Mouse (Mus musculus) spleen, postnatal 4 days (tissue): ENCODE measurements at regions not wholly inside any gene's neighbourhood (a gene's known extent, or its start where the extent isn't known, plus 50 kb on each side); places are given as distances from the start of the nearest gene placed in this dataset.

Source experiments
- DNase-seq, 2 experiments: peaks; one replicate each; pipeline ENCODE4 v3.0.0; 2022; ENCODE audit warnings: low spot score in 2 of 2

DNA sequence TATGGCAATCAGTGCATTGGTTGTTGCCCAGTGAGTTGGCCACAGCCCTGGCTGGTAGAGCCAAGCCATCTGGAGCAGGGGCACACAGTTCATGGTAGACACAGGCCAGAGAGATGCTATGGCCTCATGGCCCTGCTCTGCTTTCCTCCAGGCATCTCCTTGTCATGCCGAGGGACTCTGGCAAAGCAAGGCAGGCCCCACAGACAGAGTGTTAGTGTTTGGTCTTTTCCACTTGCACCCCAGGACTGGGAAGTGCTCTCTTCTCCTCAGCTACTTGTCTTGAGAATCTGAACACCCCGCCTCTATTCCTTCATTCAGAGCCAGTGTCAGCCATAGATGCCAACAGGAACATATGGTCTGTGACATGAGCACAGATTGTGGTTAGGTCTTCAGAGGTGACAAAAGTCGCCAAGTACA lies 148.1 kb upstream of the Pgrmc2 start:
- no peak for DNase-seq

DNA sequence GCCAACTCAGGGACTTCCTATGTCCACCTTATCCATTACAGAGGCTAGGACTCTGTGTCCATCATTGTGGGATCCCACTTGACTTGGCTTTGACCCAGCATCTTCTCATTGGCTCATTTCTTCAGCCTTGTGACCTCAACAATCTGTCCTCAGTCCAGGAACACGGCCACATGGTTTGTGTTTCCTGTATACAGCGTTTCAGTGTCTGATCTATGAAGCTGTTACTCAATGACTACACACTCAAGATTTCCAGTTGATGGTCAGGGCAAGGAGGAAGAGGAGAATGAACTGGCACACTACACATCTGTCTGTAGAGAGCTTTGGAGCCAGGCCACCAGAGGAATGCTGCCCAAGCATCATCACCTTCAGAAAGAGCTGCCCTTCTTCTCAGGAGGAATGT lies 146.6 kb upstream of the Pgrmc2 start:
- no peak for DNase-seq

DNA sequence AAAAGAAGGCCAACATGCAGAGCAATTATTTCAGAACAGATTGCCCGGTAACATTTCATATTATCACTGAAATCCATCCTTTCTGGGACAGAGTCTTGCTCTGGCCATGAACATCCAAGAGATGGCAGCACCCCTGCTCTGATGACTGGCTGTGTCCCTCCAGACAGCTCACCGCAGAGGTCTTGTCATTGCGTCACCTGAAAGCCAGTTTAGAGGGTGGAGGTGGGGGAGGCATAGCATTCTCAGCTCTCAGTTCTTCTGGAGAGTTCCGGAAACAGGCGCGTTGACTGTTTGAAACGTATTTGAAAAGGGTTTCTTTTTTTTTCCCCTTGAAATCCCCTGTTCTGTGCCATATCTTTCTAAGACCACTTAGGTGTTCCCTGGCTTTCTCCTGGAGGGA lies 145.7 kb upstream of the Pgrmc2 start:
- DNase-seq, result no peak

DNA sequence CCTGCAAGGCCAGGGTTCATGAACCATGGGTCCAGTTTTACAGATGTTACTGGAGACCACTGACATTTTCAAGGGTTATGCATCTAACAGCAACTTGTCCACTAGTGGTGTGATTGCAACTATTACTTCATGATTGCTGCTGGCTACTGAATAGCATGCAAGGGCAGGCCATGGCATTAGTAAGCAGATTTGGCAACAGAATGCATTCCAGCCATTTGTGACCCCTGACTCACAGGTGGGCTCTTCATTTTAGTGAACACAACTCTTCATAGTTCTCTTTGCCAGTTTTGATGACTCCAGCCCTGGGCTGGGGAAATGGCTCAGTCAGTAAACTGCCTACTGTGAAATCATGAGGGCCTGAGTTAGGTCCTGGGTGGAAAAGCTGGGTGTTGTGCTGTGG lies 137.9 kb upstream of the Pgrmc2 start:
- DNase-seq, result no peak

DNA sequence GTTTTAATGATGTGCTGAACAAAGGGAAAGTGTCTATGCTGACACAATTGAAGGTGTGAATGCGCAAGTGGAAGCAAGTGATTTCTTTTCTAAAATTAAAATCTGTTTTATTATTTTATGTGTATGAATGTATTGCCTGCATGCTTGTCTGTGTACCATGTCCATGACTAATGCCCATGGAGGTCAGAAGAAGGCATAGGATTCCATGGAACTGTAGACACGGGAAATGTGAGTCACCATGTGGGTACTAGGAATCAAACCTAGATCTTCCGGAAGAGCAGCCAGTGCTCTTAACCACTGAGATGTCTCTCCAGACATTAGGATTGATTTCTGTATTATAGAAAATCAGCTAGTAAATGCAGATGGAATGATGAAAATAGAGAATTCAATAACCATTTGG lies 134.9 kb upstream of the Pgrmc2 start:
- DNase-seq, result no peak

DNA sequence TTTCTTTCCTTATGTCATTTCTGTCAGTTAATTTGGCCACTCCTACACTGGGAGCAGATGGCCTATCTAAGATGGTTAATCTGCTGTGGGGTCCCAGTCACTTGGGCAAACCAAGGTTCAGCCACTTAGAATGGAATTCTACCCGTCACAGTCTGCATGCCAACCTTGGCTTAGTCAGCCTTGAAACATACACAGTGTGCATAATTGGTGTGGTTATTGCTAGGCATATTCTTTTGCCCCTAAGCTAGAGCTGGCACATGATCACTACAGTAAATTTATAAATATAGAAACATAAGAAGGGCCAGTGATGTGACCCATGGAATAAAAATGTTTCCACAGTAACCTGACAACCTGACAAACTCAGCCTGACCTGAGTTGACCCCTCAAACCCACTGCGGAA lies 130.7 kb upstream of the Pgrmc2 start:
- DNase-seq, result no peak

DNA sequence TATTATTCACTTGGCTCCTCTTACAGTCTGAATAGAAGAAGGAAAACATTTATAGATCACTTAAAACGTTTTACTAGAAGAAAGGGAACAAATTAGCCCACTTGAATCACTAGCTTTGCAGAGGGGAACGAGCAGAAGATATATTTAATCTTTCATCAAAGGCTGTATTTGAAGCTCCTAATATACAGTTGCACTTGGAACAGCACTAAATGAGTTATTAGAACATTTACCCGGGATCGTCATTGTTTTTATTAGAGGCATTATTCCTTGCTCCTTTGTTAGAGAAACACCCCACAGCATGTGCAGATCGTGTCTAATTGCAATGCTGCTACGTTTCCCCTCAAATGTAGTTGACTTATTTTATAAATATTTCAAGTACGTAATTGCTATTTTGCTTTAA lies 127.5 kb upstream of the Pgrmc2 start:
- no peak for DNase-seq

DNA sequence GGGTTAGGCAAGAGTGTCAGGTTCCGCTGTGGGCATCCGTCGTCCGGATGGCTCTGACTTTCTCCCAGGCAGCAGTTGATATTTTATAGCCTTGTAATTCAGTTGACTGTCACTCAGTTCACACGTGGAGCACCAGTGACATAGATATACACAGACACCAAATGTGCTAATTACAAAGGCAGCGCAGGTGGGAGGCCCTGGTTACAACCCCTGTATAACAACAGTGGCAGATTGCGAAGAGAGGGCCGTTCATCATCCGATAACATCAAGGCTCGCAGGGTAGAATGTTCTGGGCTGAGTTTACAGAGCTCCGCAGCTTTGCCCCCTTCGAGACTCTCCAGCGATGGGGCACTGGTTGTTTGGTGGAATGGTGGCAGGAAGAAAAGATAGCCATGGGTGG lies 120.0 kb upstream of the Pgrmc2 start:
- no peak for DNase-seq

DNA sequence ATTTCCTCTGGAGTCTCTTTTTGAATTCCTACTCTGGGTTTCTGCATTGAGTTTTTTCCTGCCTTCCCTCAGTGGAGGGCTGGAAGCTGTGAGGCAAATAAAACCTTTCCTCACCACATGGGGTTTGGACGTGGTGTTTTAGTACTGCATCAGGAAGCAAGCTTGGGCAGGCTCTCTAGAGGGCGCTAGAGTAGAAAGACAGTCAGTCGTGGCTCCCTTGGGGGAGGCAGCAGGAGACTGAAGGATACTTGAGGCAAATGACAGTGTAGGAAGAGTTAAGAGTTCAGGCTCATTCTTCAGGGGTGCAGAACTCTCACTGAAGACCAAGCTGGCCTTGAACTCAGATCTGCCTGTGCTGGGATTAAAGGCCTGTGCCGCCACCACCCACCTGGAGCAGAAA lies 118.9 kb upstream of the Pgrmc2 start:
- DNase-seq, result no peak

DNA sequence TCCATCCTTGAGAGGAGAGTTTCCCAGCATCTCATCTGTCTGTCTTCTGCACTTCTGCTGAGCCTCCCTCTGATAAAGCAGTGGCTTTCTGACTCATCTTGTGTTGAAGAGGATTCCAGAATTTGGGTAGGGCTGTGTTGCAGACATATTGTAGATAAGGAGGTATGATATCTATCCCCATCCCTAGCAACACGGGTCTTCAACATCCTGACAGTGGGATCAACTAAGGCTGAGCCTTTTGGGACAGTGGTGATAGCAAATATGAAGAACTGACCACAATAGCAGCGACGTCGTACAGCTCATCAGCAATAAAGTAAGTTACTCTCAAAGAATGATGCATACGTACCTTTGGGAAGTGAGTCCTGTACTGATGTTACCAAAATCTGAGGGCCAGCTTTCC lies 117.2 kb upstream of the Pgrmc2 start:
- DNase-seq, result no peak

DNA sequence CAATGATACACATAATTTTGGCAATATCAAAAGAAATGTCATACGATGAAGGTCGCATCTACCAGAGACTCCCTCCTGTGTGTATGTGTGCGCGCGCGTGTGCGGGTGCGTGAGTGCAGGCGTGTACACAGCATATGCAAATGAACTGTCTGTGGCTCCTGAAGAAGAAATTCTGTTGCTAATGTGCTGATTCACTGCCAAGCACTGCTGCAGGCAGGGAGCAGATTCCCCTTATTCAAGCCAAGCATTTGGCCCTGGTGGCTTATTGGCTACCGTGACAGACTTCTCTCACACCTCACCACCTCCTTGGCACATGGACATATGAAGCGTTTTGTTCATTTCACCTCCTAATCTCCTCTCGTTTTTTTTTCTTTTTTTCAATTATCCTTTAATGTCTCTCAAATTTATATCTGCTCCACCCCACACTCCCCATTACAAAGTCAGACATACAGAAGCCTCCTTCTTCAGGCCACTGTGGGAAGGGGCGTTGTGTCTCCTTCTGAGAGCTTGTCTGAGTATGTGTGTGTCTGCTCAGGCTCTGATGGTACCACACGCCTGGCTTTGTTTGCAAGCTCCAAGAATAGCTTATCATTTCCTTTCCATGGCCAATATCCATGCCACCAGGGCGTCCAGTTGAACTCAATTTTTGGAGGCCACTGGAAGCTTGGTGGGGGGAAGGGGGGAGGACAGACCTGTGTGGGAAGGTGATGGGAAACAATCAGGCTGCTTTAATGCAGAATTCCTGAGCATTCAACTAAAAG lies 115.5 kb upstream of the Pgrmc2 start:
- no peak for DNase-seq

DNA sequence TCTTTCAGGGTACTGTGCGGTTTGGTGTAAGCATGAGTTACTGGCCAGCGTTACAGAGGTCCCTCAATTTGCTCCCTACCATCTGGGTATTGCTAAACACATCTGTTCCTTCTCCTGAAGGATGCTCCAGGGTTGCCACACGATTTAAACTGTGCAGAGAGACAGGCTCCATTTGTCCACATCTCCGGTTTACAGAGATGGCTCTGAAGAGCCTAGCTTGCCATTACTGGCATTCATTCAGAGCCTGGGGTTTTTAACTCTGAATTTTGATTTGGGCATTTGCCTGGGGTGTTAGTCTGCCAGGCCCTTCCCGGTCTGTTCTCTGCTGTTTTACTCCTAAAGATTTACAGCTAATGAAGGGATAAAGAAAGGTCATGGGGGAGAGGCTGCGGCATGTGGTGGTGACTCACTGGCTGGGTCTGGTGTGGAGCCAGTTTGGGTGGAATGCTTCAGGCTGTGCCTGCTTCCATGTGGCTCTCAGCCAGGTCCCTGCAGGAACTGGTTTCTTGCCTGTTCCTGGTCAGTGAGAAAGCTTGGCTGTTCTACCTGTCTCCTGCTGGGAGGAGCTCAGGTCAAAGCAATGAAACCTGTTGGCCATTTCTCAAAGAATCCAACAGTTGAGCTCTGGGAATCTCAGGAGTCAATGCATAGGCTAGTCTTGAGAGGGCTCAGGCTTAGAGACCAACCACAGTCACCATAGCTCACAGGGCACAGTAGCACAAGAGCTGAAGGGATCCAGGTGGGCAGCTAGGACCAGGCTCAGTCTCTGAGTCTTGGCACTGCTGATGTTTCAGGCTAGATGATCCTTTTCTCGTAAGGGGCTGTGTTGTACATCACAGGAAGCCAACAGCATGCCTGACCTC lies 112.5 kb upstream of the Pgrmc2 start:
- no peak for DNase-seq

DNA sequence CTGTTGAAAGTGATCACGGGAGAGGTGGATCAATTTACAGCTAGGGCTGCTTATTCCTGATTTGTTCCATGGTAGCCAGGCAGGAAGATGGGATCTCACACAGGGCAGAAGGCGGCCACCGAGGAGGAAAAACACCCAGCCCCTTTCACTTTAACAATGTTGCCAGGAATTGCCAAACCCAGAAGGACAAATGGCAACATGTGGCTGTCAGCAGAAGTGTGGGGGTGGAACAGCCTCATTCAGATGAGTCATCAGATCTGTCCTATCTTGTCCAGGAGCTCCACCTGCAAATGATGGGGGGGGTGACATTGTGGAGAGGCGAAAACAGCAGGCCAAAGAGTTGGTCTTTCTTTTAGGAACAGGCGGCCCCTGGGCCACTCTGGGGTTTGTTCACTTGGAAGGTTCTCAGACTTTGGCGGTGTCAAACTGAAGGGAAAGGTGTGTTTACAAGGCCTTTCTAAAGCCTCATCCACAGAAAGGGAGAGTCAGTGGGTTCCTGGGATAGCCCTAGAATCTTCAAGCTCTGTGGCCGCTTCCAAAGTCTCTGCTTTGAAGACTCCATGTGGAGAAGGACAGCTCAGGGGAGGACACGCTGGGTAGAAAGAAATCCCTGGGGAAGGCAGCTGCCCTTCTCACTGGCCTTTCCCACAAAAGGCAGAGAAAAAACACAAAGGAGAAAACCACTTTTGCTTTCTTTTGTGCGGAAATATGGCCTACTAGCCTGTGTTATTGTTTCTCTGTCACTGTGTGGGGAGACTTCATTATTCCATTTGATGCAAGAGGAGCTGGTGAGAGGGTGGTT lies 111.7 kb upstream of the Pgrmc2 start:
- no peak for DNase-seq

DNA sequence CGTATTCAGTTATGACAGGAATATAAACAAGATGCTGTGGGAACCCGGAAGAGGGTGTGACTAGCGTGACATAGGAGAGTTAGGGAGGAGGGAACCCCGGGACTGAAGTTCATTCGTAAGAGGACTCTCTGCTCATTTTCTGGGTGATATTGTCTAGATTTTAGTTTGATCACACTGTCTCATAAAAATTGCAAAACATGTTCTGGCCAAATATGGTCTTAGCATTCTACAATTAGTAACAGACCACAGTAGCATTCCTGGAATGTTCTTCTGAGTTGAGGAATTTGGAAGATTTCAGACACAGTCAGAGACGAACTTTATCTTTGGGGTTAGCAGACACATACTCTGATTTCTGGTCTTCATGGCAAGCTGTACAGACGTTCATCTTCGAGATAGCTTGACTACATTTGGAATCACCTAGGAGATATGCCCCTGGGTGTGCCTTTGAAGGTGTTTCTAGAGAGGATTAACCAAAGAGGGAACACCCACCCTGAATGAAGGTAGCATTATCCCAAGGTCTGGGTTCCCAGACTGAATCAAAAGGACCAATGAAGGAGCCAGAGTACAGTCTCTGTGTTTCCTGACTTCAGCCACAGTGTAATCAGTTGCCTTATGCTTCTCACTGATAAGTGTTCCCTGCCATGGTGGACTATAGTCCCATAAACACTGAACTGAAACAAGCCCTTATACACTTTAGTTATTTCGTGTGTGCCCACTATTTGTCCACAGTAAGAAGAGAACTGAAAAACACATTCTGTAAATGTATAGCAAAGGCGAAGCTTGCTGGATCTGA lies 102.7 kb upstream of the Pgrmc2 start:
- no peak for DNase-seq

DNA sequence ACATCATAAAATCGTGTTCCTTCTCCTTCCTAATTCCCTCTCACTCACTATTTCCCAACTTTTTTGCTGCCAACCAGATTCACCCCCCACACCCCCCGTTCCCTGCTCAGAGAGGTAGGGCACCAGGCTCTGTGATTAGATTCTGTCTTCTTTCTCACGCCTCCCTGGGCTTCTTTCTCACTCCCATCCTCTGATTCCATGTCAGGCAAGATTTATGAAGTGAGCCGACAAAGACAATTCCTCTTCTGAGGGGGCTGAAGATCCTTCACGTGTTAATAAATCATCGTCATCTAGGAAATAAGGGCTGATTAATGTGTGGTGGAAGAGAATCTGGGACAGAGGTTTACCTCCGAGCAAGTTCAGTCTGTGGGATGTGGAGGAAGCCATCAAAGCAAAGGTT lies 101.5 kb upstream of the Pgrmc2 start:
- no peak for DNase-seq

DNA sequence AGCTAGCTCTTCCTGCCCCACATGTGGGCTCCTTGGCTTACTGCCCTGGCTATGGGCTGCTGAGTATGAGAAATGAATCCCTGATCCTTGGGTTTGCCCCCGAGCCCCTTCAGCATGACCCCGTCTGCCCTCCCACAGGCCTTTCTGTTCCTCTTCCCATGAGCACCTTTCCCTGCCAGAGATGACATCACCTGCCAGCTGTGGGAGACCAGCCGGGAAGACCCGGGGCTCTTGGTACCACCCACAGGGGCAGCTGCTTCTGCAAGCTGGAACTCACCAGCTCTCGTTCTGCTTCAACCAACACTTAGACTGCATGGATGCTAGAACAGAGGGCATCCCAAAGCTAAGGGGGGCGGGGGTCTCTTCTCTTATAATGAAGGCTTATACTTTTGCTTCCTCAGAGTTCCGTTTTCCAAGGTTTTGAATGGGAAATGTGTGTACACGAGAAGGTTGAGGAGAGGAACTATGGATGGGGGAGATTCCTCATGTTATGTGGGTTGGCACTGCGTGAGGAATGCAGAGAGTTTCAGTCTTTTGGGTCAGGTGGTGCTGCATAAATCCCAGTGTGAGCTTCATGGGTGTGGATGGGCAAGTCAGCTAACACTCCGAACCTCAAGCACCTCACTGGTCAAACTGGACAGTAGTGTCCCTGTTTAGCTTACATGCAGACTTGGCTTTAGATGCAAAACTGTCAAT lies 100.2 kb upstream of the Pgrmc2 start:
- DNase-seq, result no peak

DNA sequence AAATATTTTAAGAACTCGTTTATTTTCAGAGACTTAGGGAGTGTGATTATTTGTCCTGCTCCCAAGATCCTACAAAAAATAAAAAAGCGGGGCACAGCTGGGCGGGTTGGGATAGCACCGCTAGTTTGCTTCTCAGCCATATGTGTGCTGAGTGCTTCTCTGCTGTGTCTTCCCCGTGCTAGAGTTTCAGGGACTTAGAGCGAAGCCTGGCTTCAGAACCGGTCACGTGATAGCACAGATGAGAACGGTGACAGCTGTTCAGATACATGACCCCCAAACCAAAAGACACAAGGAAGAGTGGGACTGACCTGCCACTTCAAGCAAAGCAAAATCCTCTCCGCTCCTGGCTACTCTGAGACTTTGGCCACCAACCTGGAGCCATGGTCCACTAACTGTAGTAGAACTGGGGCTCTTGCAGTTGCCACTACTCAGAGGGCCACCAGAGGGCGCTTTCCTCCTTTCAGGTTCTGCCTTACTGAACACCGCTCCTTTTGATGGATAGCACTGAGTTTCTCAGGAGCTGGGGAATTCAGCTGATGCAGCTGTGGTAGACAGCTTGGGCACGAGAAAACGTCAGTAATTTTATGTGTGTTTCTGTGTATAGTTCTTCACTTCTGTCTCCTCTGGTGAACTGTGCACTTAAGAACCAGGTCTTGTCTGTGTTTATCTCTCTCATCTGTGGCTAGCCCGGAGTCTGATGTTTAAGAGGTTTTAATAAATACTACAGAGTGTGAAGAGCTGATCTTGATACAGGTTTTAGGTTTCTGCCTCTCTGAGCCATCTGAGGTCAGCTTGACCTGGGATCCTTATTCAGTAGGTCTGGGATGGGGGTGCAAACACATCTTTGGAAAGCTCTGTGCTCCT lies 99.4 kb upstream of the Pgrmc2 start:
- peak; percentile 78 to 93 for DNase-seq

DNA sequence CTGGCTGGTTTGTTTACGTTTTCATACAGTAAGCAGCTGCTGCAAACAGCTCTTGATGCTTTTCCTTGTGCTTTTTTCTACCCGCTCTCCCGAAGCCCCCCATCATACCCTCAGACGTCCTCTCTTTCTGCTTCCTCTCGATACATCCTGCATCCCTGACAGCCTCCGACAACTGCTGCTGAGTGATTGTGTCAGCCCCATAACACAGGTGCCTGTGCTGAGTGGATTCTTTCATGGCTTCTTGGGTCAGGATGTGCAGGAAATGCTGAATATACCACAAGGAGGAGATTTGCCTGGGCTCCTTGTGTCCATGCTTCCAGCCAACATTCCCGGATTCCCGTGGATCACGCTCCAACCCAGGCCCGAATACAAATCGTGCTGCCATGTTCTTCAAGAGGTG lies 98.6 kb upstream of the Pgrmc2 start:
- no peak for DNase-seq

DNA sequence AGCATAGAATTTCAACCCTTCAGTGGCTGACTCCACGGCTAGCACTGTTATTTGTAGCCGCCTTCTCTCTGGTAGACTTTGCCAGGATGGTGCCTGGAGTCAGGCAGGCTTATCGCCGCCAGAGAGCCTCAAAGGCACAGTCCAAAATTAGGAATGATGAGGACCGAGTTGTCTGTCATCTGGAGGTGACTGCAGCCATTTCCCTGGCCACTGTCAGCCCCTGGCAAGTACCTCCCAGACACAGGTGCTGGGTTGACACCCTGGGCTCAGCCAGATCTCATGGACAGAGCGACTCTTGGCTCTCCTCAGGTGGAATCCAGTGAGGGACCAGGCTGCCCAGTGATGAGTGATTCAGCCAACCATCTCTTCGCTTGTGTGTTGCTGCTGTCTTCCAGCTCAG lies 98.1 kb upstream of the Pgrmc2 start:
- peak in 1 of 2 experiments; percentile 56 for DNase-seq
